Mouse (Mus musculus) lung, embryonic 15.5 days (tissue): ENCODE measurements around the gene Pptc7. TPM values are rescaled to one million over a fixed set of nuclear protein-coding genes. Genes with fewer than 3 reads are reported as not detected.
"Not testable (repeated sequence)": the region's sequence is repeated elsewhere in the genome, so short reads cannot be mapped to it uniquely, and the experiment has no call there.

ENCODE experiments used
- ATAC-seq: fragments of 200-750 bp; cut with Nextera tagmentation; 2 replicates; pipeline ENCODE4 v1.8.0; 2017; ENCODE audit warnings: moderate number of reproducible peaks, borderline replicate concordance; ENCODE audit not compliant: low FRiP score, low TSS enrichment; ENCODE audit errors: extremely low read depth
- H3K27ac ChIP-seq: fragments of 300-500 bp; sonication (generic); 2 replicates; pipeline ENCODE4 v1.5.1; 2015; ENCODE audit warnings: moderate library complexity, mild to moderate bottlenecking, inconsistent platforms
- H3K27me3 ChIP-seq: fragments of 300-500 bp; sonication (generic); 2 replicates; pipeline ENCODE4 v1.6.1; 2015; ENCODE audit warnings: inconsistent platforms
- H3K36me3 ChIP-seq: fragments of 300-500 bp; sonication (generic); 2 replicates; pipeline ENCODE4 v1.6.1; 2015; ENCODE audit warnings: inconsistent platforms
- H3K4me1 ChIP-seq: fragments of 300-500 bp; sonication (generic); 2 replicates; pipeline ENCODE4 v1.6.1; 2015; ENCODE audit warnings: inconsistent platforms
- H3K4me2 ChIP-seq: fragments of 300-500 bp; sonication (generic); 2 replicates; pipeline ENCODE4 v1.6.1; 2015; ENCODE audit warnings: inconsistent platforms, mild to moderate bottlenecking, moderate library complexity
- H3K4me3 ChIP-seq: fragments of 300-500 bp; sonication (generic); 2 replicates; pipeline ENCODE4 v1.5.1; 2015; ENCODE audit warnings: mild to moderate bottlenecking, inconsistent platforms
- H3K9ac ChIP-seq: fragments of 300-500 bp; sonication (generic); 2 replicates; pipeline ENCODE4 v1.6.1; 2015; ENCODE audit warnings: inconsistent platforms
- H3K9me3 ChIP-seq: fragments of 300-500 bp; sonication (generic); 2 replicates; pipeline ENCODE4 v1.6.1; 2016; ENCODE audit warnings: inconsistent platforms
- WGBS: fragments of 180-500 bp; shearing (Covaris S2); methylation state at CpG from one replicate; pipeline ENCODE4 v1.1.7; 2015; 5-methylcytosine and 5-hydroxymethylcytosine counted together
- polyA plus RNA-seq: library from polyadenylated mRNA; unstranded; fragments of >200 nt; fragmentation: Nextera tagmentation; extraction: Ambion mirVana; gene quantifications from 2 replicates; pipeline ENCODE4 v1.2.1, GENCODE M21; 2015

The Pptc7 gene
- polyA plus RNA-seq, 1 experiment from 2014 or later: 8.7 TPM

DNA sequence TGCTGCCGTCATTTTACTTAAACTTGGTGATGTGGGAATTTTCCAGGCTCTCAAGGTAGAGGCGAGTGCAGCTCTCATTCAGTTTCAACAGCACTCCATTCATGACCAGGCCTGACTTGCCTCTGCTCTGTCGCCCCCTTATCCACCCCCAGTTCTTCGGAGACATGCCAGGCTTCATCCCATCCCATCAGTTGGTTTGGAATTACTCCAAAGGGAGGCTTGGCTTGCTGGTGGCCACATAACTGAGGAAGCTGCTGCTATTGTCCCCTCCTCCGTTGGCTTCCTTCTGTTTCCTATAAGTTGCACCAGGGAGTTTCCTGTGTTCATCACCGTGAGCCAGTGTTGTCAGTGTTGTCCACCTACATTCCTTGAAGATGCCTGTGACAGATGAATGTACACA is 20.4 kb downstream of the Pptc7 start:
- no peak; the same call in 1 of the 2 replicates for ATAC-seq
- H3K4me1 ChIP-seq: peaks cover 25% of the 10 kb centered on the region

GRCm38 (mm10) chr5:122305472-122305871 is 21.3 kb downstream of the Pptc7 start:
- 89% methylated on average over 7 of the region's 7 CpGs for WGBS

More for the DNA sequence above, 20.4 kb downstream of the Pptc7 start:
- Histone ChIP-seq H3K4me3 (no peak overlapping the region), H3K9me3 (no peaks in the 10 kb centered on the region), H3K36me3 (peaks cover 9% of the 10 kb centered on the region; the same call in 1 of the 2 replicates), H3K4me2 (no peak overlapping the region), H3K9ac (no peak overlapping the region), H3K27me3 (no peaks in the 10 kb centered on the region), H3K27ac (peak overlapping the region; percentile 47; the same call in 1 of the 2 replicates)
- WGBS: 56% methylated on average over 6 of the region's 6 CpGs

DNA sequence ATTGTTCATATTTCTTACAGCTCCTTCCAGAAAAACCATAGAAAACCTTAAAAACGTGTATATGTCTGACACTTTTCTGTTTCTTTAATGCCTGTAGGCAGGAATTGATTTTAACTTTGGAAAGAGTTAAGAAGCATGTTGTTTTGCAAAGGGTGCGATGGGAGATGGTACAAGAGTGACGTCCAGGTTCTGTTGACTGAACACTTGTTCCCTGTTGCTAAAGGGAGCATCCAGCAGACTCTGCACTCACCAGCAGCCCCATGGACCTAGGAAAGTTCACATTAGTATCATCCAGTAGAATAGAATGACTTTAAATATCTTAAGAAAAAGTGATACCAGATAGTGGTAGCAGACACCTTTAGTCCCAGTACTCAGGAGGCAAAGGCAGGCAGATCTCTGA is 22.4 kb downstream of the Pptc7 start:
- 85% methylated on average over 3 of the region's 3 CpGs for WGBS
- Histone ChIP-seq H3K4me2 (no peak overlapping the region), H3K9ac (no peak overlapping the region), H3K27ac (no peak overlapping the region), H3K36me3 (peaks cover 7% of the 10 kb centered on the region; the same call in 1 of the 2 replicates), H3K4me3 (no peak overlapping the region), H3K4me1 (peaks cover 25% of the 10 kb centered on the region), H3K27me3 (no peaks in the 10 kb centered on the region), H3K9me3 (no peaks in the 10 kb centered on the region)
- ATAC-seq: no peak

More at GRCm38 (mm10) chr5:122305472-122305871, 21.3 kb downstream of the Pptc7 start:
- Histone ChIP-seq H3K9ac (no peak overlapping the region), H3K4me3 (no peak overlapping the region), H3K27me3 (no peaks in the 10 kb centered on the region), H3K27ac (no peak overlapping the region), H3K4me2 (no peak overlapping the region), H3K36me3 (peaks cover 7% of the 10 kb centered on the region; the same call in 1 of the 2 replicates), H3K9me3 (no peaks in the 10 kb centered on the region), H3K4me1 (peaks cover 25% of the 10 kb centered on the region)
- ATAC-seq: no peak

- peaks cover 23% of the 10 kb centered on the region for H3K4me1 ChIP-seq
- H3K4me2 ChIP-seq: no peak overlapping the region
- no peaks in the 10 kb centered on the region for H3K27me3 ChIP-seq
- H3K9ac ChIP-seq: no peak overlapping the region
- 84% methylated on average over 8 of the region's 8 CpGs for WGBS
- no peaks in the 10 kb centered on the region for H3K9me3 ChIP-seq
- no peak overlapping the region for H3K27ac ChIP-seq
- peaks cover 11% of the 10 kb centered on the region; the same call in 1 of the 2 replicates for H3K36me3 ChIP-seq
- H3K4me3 ChIP-seq: no peak overlapping the region
- no peak for ATAC-seq
Measured at GRCm38 (mm10) chr5:122310699-122311098, 26.5 kb downstream of the Pptc7 start.

DNA sequence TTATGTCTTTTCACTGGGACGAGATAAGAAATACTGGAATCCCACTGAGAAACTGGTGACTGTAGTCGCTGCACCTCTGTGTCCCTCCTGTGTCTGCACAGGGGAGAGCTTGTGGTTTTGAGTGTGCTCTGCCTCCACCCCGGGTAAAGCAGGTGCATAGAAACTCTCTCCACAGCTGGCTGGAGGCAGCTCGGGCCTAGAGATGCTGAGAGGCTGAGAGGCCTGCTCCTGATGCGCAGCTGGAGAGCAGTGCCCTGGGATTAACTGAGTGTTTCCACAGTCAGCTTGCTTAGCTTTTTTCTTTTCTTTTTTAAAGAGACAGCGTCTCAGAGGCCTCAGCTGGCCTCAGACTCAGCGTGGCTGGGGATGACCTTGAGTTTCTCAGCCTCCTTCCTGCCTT is 27.5 kb downstream of the Pptc7 start:
- Histone ChIP-seq H3K27ac (no peak overlapping the region), H3K36me3 (peaks cover 11% of the 10 kb centered on the region; the same call in 1 of the 2 replicates), H3K4me1 (peaks cover 24% of the 10 kb centered on the region), H3K4me2 (no peak overlapping the region), H3K9ac (no peak overlapping the region), H3K27me3 (no peaks in the 10 kb centered on the region), H3K9me3 (no peaks in the 10 kb centered on the region), H3K4me3 (no peak overlapping the region)
- ATAC-seq: no peak
- 59% methylated on average over 7 of the region's 7 CpGs for WGBS

DNA sequence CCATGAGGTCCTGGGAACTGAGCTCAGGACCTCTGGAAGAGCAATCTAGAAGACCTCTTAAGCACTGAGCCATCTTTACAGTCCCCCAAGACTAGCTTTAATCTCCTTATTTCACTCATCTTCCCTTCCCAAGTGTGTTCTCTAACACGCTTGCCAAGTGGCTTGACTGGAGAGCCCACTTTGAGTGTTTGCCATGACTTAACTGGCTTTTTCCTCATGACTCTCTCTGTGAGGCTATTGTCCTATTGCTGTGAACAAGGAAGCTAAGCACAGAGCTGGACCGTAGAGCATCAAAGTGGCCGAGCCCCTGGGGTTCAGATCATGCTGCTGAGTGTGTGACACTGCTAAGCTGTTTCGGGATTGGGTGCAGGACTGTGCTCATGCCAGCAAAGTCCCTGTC is 28.2 kb downstream of the Pptc7 start:
- Histone ChIP-seq H3K27me3 (no peaks in the 10 kb centered on the region), H3K4me1 (peaks cover 24% of the 10 kb centered on the region), H3K4me3 (no peak overlapping the region), H3K36me3 (peaks cover 11% of the 10 kb centered on the region; the same call in 1 of the 2 replicates), H3K27ac (no peak overlapping the region), H3K4me2 (no peak overlapping the region), H3K9ac (no peak overlapping the region), H3K9me3 (no peaks in the 10 kb centered on the region)
- WGBS: 67% methylated on average over 4 of the region's 4 CpGs
- no peak for ATAC-seq

DNA sequence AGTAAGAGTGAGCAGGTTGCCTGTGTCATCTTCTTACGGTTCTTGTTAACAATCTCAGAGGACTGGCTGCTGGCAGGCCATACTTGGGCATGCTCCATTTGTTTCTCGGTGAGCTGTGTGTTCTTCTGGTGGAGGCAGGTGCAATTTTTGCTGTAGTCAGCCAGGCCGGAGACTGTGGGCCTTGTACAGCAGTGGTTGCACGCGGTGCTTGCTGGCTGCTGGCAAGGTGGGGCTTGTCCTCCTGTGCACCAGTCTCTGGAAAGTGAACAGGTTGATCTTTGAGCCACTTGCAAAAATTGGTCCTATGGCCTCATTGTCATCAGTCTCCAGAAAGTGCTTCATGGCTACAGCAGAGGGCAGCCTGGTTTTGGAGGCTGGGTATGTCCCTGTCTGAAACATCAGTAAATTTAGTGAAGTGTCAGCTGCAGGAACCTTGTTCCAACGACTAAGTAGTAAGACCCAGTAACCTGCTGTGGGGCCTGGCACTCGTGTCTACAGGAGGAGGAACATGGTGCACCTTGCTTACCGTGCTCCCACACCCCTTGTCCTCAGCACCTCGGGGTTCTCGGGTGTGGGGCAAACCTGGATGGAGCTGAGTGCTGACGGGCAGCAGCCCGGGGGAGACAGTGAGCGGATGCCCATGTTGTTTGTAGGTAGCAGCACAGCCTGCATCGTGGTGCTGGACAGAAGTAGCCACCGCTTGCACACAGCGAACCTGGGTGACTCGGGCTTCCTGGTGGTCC is 28.9 kb downstream of the Pptc7 start:
- Histone ChIP-seq H3K9me3 (no peaks in the 10 kb centered on the region), H3K9ac (no peak overlapping the region), H3K4me2 (no peak overlapping the region), H3K4me3 (no peak overlapping the region), H3K4me1 (peaks cover 24% of the 10 kb centered on the region), H3K27me3 (no peaks in the 10 kb centered on the region), H3K36me3 (peaks cover 11% of the 10 kb centered on the region; the same call in 1 of the 2 replicates), H3K27ac (no peak overlapping the region)
- no peak for ATAC-seq
- 83% methylated on average over 17 of the region's 17 CpGs for WGBS

DNA sequence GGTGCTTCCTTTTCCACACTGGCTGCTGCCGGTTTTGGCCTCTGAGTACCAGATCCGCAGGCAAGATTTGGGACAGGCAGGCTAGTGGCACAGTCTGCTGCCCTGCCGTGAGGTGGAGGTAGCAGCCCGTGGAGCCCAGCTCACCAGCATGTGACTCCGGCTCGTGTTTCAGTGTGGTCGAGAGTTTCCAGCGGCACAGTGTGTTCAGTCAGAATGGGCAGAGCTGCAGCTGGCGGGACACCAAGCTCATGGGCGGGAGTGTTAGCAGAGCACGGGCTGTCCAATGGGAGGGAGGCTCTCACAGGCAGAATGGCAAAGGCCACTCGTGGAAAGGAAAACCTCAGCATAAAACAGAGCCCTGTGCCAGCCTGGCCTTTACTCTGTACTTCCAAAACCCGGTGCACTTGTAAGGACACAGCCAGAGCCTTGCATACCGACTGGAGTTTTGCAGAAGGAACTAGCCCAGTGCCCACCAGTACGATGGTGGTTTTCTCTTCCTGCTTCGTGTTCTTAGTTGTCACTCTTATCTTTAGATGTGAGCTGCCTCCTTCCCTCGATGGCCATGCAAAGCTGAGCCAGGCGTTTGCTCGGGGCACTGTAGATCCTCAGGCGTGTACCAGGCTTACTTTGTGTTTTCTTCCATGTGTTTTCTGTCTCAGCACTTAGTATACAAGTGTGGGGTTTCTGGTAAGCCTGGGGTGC is 31.0 kb downstream of the Pptc7 start:
- Histone ChIP-seq H3K9me3 (no peaks in the 10 kb centered on the region), H3K27me3 (no peaks in the 10 kb centered on the region), H3K4me2 (no peak overlapping the region), H3K27ac (peak overlapping the region; percentile 42), H3K9ac (no peak overlapping the region), H3K4me3 (no peak overlapping the region), H3K4me1 (peaks cover 36% of the 10 kb centered on the region), H3K36me3 (0 out of 2 replicates have a peak, but pooled peaks cover 4% of the 10 kb centered on the region)
- ATAC-seq: peak; percentile 86
- 46% methylated on average over 20 of the region's 20 CpGs for WGBS

GRCm38 (mm10) chr5:122317329-122318045 is 33.3 kb downstream of the Pptc7 start:
- no peak for ATAC-seq
- H3K4me1 ChIP-seq: peaks cover 27% of the 10 kb centered on the region
- H3K9me3 ChIP-seq: no peaks in the 10 kb centered on the region
- H3K9ac ChIP-seq: no peak overlapping the region
- peaks cover 16% of the 10 kb centered on the region for H3K36me3 ChIP-seq
- WGBS: 72% methylated on average over 11 of the region's 11 CpGs
- H3K27ac ChIP-seq: no peak overlapping the region
- no peak overlapping the region for H3K4me3 ChIP-seq
- no peaks in the 10 kb centered on the region for H3K27me3 ChIP-seq
- no peak overlapping the region for H3K4me2 ChIP-seq

DNA sequence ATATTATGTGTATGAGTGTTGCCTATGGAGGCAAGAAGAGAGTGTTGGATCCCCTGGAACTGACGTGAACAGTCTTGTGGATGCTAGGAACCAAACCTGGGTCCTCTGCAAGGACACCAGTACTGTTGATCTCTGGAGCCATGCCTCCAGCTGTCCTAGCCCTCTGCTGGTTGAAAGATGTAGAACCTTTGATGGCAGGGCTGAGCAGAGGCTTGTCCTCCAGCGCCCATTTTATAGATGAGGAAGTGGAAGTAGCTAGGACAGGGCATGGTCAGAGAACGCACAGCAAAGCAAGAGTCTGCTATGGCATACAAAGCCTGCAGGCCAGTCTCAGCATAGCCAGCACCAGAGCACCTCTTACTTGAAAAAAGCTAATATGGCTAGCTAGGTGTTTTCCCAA is 33.9 kb downstream of the Pptc7 start:
- no peak for ATAC-seq
- peaks cover 16% of the 10 kb centered on the region for H3K36me3 ChIP-seq
- no peaks in the 10 kb centered on the region for H3K27me3 ChIP-seq
- no peak overlapping the region for H3K4me3 ChIP-seq
- H3K9ac ChIP-seq: no peak overlapping the region
- no peak overlapping the region for H3K27ac ChIP-seq
- H3K4me1 ChIP-seq: peaks cover 25% of the 10 kb centered on the region; the same call in 1 of the 2 replicates
- WGBS: 70% methylated on average over 3 of the region's 3 CpGs
- no peak overlapping the region for H3K4me2 ChIP-seq
- H3K9me3 ChIP-seq: no peaks in the 10 kb centered on the region

GRCm38 (mm10) chr5:122318976-122319375 is 34.8 kb downstream of the Pptc7 start:
- ATAC-seq, H3K9me3 ChIP-seq, H3K9ac ChIP-seq, H3K27me3 ChIP-seq, H3K4me3 ChIP-seq, H3K4me2 ChIP-seq: not testable (repeated sequence)
- Histone ChIP-seq H3K27ac (peak overlapping the region; percentile 62), H3K4me1 (peaks cover 25% of the 10 kb centered on the region; the same call in 1 of the 2 replicates), H3K36me3 (peaks cover 13% of the 10 kb centered on the region)
- WGBS: 66% methylated on average over 3 of the region's 3 CpGs
